Mouse (Mus musculus) spleen, postnatal 10 days (tissue): ENCODE data around the gene Cpn1.

Source experiments
- DNase-seq, 2 experiments: peaks; one replicate each; pipeline ENCODE4 v3.0.0; 2021 to 2022; ENCODE audit warnings: low spot score in 2 of 2

Cpn1 gene

DNA sequence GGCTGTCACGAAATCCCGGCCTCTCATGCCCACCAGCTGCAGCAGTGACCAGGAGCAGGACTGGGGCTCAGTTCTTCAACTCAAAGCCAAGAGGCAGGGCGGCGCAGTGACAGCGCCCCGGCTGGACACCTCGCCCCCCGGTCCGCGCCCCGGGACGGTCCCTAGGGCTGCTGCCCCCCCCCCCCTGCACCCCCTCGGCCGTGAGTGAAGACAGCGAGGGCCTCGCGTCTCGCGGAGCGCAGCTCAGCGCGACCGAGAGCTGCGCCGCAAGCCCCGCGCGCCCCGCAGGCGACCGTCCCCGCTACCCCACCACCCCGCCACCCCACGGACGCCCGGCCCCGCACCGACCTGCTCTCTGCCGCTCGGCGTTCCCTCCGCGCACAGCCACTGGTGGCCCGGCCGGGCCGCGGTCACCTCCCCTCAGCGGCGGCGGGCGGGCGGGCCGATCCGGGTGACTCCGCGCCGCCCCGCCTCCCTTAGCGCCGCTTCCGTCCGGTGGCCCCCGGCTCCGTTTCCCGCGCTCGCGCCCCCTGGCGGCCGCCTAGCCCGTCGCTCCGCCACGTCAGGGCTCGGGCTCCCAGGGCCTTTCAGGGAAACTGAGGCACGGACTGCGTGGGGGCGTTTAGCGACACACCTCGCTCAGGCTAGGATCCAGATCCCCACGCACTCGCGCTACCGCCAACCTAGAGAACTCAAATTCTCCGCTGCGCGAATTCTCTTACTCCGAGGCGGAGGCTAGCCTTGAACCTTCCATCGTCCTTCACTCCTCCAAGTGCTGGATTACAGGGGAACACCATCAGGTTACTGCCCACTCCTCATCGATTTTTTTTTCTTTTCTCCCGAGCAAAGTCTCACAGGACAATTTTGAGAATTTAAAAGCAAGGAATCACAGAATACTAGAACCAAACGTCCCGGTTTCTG lies 46.3 kb downstream of the Cpn1 start, which contains the start of gene Dnmbp:
Dnmbp (minus strand) TSS at position 423 of the 921 bp plus-strand sequence.
- DNase-seq: peak; percentile 74 to 88

DNA sequence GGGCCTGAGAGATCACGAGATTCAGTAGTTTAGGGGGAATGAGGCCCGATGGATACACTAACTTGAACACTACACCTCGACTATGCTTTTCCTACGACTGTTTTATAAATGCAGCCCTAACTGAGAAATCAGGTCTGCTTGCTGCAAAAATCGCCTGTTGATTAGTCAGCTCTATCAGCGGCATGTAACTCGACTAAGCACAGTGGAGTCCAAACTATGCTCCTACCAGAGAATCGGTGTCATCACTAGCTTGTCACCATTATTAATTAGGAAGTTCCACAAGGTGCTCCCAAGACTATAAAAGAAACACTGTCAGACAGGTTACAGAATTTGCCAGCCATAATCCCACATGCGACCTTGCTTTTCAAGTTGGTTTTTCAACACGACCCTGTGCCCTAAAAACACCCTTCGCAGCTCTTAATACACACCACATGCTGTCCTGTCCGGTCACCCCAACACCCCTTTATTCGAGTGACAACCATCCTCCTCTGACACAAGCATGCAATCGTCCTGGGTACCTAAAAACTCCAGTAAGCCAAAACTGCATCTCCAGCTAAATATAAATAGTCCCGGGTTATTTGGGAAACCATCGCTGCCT lies 47.1 kb downstream of the Cpn1 start:
- no peak for DNase-seq

DNA sequence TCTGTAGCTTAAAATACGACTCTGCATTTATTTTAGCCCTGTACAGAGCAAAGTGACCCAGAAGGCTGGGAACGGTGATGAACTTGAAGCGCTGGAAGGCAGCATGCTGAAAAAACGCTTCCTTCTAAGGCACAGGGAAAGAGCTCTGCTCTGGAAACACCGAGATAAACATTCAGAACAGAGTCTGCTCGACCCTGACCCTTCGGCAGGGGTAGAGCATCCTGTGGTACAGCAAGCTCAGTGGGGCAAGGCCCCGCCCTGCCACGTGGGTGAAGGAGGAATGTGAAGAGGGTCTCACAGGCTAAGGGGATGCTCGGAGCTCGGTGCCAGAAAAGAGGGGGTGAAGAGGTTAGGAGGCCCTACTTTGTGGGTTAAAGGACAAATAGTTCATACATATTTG lies 48.0 kb downstream of the Cpn1 start:
- DNase-seq: no peak

DNA sequence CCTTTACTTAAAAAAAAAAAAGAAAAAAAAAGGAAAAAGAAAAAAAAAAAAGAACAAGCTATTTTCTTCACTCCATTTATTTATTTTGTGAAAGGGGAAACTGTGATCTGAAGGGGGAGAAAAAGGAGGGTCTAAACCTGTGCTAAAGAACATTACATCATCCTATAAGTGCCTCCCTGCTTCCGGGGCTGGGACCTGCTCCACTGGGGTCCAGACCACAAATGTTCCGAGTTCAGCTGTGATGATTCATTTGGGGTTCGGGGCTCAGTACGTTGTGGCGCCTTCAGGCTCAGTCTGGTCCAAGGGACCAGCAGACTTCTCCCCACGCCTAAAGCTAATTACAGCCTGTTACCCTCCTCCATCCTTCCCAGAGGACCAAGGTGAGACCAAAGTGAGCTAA lies 55.4 kb downstream of the Cpn1 start:
- DNase-seq: no peak

DNA sequence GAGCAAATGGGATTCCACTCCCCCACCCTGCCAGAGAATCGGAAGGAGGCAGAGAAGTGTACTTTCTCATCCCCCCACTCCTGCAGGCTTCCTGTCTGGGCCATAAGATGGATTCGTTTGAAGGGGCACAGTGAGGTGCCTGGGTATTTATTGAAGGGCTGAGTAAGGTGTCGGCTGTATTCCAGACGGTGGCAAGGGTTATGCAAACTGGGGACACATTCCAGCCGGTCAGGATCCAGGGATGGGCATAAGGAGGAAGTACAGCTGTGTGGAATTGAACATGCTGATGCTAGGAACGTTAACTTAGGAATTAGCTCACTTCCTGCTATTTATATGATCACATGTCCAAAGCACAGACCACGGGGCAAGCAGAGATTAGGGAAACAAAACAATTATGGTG lies 56.0 kb downstream of the Cpn1 start:
- no peak for DNase-seq

DNA sequence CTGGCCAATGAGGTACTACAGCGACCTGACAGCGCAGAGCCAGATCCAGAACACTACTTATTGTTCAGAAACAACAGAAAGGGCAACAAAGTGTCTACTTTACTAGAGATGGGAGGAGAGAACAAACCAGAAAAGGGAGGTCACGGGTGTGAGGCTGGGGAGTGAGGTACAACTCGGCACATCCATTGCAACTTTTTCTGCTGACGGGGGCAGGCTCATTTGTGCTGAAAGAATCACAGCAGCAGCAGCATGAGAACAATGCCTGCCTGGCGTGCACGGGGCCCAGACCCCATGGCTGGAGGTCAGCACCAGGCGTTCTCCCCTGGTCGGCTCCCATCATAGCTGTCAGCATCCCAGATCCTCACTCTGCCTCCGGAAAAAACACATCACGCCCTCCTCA lies 56.5 kb downstream of the Cpn1 start:
- DNase-seq: no peak

DNA sequence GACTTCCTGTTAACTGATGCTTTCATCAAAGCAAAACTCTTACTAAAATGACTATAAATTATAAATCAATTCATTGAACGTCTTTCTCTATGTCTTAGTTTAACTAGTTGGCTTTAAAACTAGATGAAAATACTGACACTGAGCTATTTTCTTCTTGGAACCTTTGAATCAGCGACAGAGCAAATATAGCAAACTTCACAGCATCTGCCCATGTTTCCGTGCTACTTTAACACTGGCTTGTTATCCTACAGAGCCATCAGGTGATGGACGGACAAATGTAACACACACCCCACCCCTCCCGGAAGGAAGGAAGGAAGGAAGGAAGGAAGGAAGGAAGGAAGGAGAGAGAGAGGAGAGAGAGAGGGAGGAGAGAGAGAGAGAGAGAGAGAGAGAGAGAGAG lies 58.4 kb downstream of the Cpn1 start:
- no peak for DNase-seq

DNA sequence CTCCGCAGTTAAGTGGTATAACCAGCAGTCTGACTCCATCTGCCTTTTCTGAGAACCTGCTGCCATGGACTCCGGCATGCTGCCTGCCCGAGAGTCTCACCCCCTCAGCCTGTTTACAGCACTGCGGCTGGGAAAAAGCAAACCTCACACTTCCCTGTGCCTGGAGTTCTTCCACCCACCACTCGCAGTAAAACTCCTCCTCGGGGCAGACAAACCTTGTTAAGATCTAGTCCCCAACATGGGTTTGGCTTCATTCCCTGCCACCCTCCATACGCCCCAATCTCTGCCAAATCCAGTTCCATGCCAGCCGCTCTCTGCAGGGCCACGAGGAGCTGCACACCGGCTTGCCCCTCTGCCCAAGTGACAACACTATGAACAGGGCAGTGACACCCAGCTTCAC lies 59.3 kb downstream of the Cpn1 start:
- no peak for DNase-seq

DNA sequence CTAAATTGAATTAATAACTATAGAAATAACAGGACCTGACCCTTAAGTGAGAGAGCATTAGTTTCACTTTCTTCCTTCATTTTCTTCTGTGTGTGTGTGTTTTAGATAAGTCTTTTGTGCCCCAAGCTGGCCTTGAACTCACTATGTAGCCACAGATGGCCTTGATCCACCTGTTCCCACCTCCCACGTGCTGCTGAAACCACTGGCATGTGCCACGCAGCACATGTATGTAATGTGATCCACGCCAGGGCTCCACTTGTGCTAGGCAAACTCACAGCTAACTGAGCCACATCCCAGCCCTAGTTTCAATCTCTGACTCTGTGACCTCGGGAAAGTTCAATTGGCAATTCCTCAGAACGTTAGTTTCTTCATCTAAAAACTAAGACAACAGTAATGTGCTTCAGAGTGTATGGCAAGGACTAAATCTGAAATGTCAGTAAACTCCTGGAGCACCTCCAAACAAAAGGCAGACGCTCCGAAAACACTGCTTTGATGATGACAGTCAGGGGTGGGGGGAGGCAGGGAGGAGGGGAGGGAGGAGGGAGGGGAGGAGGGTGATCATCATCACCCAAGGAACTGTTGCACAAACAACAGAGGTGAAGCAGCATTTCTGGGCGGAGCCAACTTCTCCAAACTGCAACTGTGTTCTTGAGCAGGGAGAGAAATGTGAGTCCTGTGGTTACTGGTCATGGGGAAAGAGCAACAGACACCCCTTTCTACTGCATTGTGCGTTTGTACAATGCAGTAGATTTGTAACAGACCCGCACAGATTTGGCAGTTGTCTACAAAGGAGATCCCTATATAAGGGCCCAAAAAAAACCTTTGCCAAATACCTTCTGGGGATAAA lies 60.0 kb downstream of the Cpn1 start:
- no peak for DNase-seq

DNA sequence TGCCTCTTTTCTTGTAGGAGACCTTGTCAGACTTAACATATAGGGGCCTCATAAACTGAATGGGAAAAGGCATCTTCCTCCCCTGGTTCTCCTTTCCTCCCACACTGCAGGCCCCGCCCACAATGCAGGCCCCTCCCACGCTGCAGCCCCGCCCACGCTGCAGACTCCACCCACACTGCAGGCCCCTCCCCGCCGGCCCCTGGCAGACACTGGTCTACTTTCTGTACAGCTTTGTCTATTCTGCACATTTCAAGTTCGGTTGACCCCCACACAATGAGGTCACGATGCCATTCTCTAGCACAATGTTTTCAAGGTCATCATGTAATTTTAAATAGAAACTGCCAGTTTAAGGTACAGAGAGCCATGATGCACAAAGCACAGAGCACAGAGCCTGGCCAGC lies 62.0 kb downstream of the Cpn1 start:
- DNase-seq: peak in 1 of 2 experiments; percentile 42

DNA sequence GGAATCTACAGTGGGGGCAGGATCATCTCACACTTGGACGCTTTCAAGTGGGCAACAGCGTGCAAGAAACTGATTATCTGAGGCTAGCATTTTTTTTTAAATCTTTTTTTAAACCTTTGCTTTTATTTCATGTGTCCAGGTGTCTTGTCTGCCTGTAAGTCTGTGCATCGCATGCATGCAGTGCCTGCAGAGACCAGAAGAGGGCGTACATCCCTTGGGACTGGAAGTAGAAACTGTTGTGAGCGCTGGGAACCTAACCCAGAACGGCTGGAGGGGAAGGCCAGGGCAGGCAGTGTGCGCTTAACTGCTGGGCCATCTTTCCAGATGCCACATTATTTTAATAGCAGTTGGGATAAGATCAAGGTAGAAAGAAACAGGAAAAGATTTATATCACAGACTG lies 63.4 kb downstream of the Cpn1 start:
- DNase-seq: no peak

DNA sequence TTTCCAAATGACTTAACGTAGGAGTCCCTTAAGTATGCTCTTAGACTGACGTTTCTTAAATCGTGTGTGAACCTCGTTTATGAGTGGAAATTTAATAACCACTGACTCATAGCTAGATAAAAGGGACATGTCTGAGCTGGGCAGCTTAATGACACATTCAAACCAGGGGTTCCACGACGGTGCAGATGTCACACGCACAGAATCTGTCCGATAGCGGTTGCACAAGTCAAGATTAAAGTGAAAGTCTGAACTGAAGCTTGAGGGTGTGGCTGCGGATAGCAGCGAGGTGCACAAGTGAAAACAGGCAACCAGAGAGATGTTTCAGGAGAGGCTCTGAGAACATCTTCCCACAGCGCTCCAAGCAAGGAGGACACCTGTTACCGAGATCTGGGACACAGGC lies 64.9 kb downstream of the Cpn1 start:
- no peak for DNase-seq

DNA sequence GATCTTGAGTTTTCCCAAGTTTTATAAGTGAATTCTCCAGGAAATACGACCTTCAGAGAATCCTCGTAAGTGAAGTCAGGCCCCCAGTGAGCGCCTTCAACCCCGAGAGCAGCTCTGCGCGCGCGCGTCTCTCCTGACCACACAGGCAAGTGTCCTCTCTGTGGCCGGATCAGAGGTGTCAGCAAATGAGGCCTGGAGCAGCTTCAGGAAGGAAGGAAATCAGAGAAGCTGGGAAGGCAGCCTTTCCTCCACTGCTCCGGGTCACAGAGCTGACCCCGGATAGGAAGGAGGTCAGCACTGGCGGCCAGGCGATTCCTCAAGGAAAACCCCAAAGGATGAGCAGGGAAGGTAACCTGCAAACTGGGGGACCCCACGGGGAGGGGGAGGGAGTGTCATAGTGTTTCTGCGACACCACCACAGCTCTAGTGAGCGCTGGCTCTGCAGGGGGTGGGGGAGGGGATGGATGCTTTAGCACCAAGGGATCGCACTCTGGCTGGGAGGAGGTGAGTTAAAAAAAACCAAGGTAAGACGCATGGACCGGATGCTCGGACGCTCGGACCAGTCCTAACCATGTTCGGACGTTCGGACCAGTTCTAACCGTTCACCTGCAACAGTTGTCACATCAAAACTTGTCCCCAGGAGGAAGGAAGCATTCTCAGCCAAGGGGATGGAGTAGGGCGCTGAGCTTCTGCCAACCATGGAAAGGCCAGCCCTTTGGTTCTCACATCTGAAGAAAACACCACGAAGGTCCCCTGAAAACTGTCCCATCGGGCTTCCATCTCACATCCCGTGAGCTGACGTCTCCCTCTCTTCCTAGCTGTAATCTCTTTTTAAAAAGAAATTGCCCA lies 65.7 kb downstream of the Cpn1 start:
- DNase-seq: no peak

DNA sequence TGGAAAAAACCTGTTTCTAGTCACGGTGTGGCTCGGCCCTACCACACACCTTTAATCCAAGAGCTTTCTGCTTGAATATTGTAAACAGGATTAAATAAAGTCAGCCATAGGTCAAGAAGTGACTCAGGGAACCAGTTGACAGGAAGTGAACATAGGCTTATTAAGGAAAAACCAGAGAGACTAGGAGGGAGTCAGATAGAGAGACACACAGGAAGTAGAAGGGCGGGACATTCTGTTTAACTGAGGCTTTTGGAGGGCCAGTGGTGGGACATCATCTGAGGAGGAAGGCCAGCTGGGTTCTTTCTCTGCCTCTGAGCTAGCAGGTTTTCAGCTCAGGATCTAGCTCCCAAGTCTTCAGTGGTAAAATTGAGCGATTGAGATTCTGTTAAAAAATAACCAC lies 66.5 kb downstream of the Cpn1 start:
- no peak for DNase-seq

DNA sequence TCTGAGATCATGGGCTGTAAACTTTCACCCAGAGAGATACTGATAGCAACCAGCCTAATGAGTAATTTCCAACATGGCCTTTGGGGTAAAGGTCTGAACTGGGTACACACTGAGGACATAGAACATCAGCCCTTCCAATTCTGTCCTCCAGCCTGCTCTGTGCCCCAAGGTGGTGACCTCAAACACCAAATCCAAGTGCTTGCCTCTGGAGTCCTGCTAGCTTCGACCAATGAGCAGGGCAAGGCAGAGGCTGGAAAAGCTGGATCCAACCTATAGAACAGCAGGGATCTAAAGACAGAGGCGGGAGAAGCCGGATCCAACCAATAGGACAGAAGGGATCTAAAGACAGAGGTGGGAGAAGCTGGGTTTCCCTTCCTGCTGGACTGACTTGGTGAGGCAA lies 67.5 kb downstream of the Cpn1 start:
- no peak for DNase-seq

DNA sequence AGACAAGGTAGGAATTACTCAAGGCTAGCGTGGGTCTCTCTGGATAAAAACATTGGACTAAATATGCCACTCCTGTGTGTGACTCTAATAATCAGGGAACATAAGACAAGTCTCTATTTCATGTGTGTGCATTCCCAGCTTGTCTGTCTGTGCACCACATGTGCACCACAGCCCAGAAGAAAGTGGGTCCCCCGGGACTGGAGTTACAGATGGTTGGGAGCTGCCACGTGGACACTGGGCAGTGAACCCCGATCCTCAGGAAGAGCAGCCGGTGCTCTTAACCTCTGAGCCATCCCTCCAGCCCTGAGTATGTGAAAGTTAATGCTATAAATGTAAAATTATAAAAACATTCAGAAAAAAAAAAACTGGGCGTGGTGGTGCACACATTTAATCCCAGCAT lies 68.6 kb downstream of the Cpn1 start:
- DNase-seq: no peak

DNA sequence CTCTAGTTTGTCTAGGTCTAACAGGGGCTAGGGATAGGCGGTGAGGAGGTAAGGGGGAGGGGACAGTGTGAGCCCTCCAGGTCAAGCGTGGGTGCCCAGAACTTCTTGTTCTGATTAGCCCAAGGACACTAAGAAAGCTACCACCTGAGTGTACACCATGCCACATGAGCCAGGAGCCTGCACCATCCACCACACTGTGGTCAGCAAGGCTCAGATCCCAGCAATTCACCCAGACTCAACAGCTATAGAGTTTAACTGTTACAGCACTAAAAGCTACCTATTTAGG lies 69.0 kb downstream of the Cpn1 start:
- DNase-seq: no peak

DNA sequence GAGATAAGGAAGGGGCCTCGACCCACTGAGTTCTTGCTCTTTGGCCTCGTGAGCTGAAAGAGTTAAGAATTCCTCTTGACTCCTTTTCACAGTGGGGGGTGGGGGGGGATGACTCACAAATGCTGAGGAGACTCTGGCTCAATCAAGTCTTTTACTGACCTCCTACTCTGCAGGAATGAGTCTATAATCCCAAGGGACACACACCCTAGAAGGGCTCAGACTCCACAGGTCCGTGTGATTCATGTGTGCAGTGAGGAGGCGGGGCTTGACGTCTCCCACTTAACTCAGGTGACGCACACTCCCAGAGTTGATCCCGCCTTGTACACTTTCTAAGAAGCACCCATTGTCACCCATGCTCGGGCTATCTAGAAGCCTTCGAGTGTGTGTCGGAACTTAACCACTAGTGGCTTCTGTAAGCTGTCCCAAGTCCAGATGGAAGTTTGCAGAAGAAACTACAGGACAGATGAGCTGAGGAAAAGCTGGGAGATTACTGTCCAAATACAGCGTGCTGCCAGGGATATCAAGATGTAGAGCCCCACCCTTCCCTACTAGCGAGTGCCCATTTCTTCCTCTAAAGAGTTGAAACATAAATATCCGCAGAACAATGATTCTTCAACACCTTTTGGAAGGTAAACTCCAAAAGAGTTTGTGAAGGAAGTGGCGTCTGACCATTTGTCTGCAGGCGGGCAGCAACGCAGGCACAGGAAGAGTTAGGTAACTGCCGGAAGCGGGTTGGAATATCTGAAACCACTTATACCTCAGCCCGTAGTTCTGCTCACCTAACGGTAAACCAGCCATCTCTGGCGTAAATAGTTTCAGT lies 69.6 kb downstream of the Cpn1 start:
- DNase-seq: no peak

DNA sequence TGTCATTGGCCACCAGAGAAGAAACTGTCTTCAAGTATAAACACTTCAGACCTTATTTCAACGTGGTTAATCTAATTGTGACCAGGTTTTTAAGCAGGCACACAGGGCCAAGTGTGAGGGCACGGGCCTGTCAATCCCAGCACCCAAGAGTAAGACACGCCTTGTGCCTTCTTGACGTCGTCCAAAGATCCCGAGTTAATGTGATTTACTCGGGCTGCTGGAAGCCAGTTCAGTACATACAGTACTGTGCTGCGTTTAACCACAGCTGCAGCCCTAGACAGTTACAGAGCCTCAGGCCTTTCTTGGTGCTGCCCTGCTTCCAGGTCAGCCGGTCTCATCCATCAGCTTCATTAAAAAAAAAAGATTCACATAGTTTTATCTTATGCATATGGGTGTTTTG lies 70.9 kb downstream of the Cpn1 start:
- no peak for DNase-seq

DNA sequence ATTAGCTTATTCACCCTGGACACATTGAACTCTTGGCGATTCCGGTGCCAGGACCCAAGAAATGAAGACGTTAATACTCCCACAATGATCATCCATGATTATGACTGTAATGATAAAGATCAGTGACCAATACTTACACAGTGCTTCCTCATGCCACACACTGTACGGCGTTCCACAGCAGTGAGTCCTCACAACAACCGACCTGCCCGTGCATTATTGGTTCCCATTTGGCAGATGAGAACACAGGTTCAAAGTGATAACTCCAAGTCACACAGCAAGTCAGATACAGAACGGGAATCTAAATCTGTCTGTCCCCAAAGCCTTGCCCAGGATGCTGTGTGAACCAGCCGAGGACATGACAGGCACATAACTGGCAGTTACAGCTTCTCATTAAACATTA lies 71.4 kb downstream of the Cpn1 start:
- DNase-seq: no peak
